Mouse (Mus musculus): ENCODE measurements around the gene Myog.

Myog gene

DNA sequence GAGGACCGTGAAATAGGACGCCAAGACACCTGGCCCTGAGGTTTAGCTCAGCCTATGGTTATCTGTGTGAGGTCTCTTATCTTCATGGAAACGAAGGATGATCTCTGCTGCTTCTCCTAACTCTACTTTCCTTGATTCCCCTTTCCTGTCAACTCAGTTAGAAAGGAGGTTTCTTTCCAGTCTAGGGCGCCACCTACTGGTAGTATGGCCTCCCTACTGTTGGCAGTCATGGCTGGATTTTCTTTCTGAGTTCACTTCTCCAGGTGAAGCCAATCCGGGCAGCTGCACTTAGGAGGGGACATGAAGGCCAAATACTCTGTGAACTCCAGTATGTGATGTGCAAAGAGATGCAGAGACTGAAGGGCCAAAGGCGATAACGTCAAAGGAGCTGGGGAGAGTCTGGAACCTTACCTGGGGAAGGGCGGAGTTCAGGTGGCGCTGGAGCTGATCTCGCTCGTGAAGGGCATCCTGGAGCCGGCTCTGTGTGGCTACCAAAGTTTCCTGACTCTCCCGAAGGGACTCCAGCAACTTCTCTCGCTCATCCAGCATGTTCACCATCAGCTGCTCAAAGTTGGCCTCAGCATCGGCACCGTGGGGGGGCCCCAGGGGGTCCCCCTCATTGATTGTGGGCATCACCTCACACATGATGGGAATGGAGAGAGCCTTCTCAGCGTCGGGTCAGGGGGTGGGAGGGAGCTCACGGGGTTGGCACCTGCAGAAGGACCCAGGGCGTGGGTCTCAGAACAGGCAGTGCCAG is 42.3 kb downstream of the Myog start:
- peak; percentile 95 for DNase-seq

DNA sequence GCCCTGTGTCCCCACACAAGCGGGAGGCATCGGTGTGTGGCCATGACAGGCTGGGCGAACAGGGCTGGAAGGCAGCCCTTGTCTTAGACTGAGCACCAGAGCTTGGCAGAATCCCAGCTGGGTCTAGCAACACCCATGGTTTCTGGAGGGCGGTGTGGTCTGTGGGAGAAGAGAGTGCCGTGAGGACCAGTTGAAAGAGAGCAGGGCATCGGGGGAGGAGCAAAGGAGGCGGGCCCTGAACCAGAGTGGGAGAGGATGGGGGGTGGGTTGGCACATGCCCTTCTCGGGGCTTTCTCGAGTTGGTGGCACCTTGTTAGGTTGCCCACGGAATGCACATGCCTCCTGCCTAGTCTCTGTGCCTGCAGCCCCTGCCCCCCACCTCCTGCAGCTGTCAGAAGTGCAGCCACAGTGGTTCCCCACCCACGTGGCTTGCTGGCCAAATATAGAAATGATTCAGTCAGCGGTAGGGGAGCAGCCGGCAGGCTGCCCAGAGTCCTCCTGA is 43.0 kb downstream of the Myog start, which contains the start of gene Ppfia4:
Ppfia4 (minus strand) TSS at position 159 of the 502 bp plus-strand sequence.
- DNase-seq, result peak; percentile 81

DNA sequence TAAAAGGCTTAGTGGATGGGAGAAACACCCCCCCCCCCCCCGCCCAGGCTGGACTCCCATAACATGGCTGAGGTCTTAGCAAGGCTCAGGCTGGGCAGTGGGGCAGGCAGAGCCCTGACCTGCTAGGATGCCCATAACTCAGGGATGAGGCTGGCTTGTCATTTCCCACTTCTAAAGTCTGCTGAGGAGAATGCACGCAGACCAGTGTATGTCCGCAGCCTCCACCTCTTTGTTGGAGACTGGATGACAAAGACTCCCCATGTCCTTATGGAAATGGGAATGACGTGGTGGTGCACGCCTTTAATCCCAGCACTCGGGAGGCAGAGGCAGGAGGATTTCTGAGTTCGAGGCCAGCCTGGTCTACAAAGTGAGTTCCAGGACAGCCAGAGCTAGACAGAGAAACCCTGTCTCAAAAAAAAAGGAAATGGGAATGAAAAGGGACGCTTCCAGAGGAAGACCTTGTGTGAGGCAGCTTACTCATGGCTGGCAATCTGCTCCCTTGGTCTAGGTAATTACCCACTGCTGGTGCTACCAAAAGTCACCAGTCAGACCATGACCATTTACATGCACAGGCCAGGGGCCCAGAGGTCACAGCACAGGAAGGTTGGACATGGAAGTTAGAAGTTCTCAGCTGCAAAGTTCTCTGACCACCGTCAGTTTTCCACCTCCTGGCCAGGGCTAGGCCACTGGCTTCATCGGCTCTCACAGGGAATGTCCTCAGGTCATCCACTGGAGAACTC is 43.8 kb downstream of the Myog start:
- peak; percentile 55 for DNase-seq

- DNase-seq, result peak; percentile 43
These were observed 44.5 kb downstream of the Myog start for GRCm38 (mm10) chr1:134334111-134334827.

- peak; percentile 94 for DNase-seq
These were observed 45.6 kb downstream of the Myog start for GRCm38 (mm10) chr1:134335211-134335923.

- peak; percentile 92 for DNase-seq
These were observed 46.4 kb downstream of the Myog start for GRCm38 (mm10) chr1:134335924-134336810.

DNA sequence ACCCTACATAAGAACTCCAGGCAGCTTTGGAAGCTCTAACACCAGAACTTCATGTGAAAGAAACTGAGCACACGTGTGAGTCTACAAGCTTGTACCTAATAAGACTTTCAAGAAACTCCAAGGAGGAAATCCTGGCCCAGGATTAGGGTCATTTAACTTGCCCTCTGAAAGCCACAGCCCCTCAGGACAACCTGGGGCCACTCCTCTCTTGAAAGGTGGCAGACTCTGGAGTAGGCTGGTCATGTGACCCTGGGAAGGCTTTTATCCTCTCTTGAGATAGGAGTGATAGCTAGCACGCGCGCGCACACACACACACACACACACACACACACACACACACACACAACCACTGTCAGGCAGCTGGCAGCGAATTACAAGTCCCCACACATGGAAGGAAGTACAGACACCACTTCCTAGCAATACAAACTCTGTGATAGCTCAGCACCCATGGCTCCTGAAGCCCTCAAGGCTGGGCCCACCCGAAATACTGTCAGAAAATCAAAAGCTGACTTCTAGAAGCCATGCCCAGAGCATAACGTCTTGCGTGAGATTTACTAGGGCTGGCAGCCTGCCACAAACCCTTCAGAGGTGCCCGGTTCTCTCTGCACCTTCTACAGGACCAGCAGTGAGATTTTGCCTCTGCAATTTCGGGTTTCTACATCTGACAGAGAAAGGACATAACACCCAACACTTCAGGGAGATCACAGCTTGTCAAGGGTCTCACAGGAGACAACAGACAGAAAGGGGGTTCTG is 47.3 kb downstream of the Myog start:
- peak; percentile 66 for DNase-seq

- peak; percentile 40 for DNase-seq
These were observed 49.4 kb downstream of the Myog start for GRCm38 (mm10) chr1:134339162-134339561.

GRCm38 (mm10) chr1:134339757-134340619 is 50.2 kb downstream of the Myog start:
- peak; percentile 50 for DNase-seq

GRCm38 (mm10) chr1:134341641-134342277 is 52.0 kb downstream of the Myog start:
- DNase-seq, result peak; percentile 42
